Mouse (Mus musculus) retina, embryonic 14.5 days (tissue): ENCODE measurements around the gene Bcl7a.

ENCODE experiments used
- DNase-seq: peaks from one replicate; pipeline ENCODE4 v3.0.0-alpha.2; 2015; ENCODE audit warnings: low spot score

Gene Bcl7a

GRCm38 (mm10) chr5:123343707-123344627, at the start of gene Bcl7a:
Gene Bcl7a, plus strand, starts transcription at chr5:123343834.
- DNase-seq, result peak; percentile 92

- no peak for DNase-seq
Measured at GRCm38 (mm10) chr5:123294653-123295052, 49.0 kb upstream of the Bcl7a start.

GRCm38 (mm10) chr5:123296224-123296806, 47.3 kb upstream of the Bcl7a start:
- DNase-seq, result peak; percentile 61

GRCm38 (mm10) chr5:123296972-123297754, 46.5 kb upstream of the Bcl7a start:
- no peak for DNase-seq

- DNase-seq, result no peak
Measured at GRCm38 (mm10) chr5:123297830-123298229, 45.8 kb upstream of the Bcl7a start.

GRCm38 (mm10) chr5:123298526-123298925, 45.1 kb upstream of the Bcl7a start:
- DNase-seq, result no peak

GRCm38 (mm10) chr5:123300496-123301034, 43.1 kb upstream of the Bcl7a start:
- DNase-seq, result no peak

GRCm38 (mm10) chr5:123301780-123302521, 41.7 kb upstream of the Bcl7a start:
- DNase-seq, result peak; percentile 94

GRCm38 (mm10) chr5:123307630-123308282, 35.9 kb upstream of the Bcl7a start:
- no peak for DNase-seq

- no peak for DNase-seq
Measured at GRCm38 (mm10) chr5:123309816-123310215, 33.8 kb upstream of the Bcl7a start.

- DNase-seq, result no peak
Measured at GRCm38 (mm10) chr5:123310221-123310620, 33.4 kb upstream of the Bcl7a start.

- DNase-seq, result no peak
Measured at GRCm38 (mm10) chr5:123313058-123313630, 30.5 kb upstream of the Bcl7a start.

GRCm38 (mm10) chr5:123313851-123314380, 29.7 kb upstream of the Bcl7a start:
- no peak for DNase-seq

GRCm38 (mm10) chr5:123315219-123315866, 28.3 kb upstream of the Bcl7a start:
- peak; percentile 55 for DNase-seq

GRCm38 (mm10) chr5:123317992-123318391, 25.6 kb upstream of the Bcl7a start:
- no peak for DNase-seq

GRCm38 (mm10) chr5:123320136-123320535, 23.5 kb upstream of the Bcl7a start:
- DNase-seq, result no peak

- no peak for DNase-seq
Measured at GRCm38 (mm10) chr5:123324242-123324641, 19.4 kb upstream of the Bcl7a start.

GRCm38 (mm10) chr5:123326006-123326750, 17.5 kb upstream of the Bcl7a start:
- DNase-seq, result no peak

GRCm38 (mm10) chr5:123326751-123327148, 16.9 kb upstream of the Bcl7a start:
- DNase-seq, result no peak
